Mouse (Mus musculus) E14TG2a.4 (cell line): ENCODE measurements at regions not wholly inside any gene's neighbourhood (a gene's known extent, or its start where the extent isn't known, plus 50 kb on each side); places are given as distances from the start of the nearest gene placed in this dataset.

Source experiments
- CTCF ChIP-seq: conservative IDR thresholded peaks from 2 replicates; pipeline ENCODE4 v1.5.1; 2014; ENCODE audit warnings: low read length
- NANOG ChIP-seq: IDR thresholded peaks from 2 replicates; pipeline ENCODE4 v1.6.1; 2014; ENCODE audit warnings: borderline replicate concordance, low read length, mixed read lengths
- POU5F1 ChIP-seq: IDR thresholded peaks from 2 replicates; pipeline ENCODE4 v1.6.1; 2014; ENCODE audit warnings: low read length, borderline replicate concordance

DNA sequence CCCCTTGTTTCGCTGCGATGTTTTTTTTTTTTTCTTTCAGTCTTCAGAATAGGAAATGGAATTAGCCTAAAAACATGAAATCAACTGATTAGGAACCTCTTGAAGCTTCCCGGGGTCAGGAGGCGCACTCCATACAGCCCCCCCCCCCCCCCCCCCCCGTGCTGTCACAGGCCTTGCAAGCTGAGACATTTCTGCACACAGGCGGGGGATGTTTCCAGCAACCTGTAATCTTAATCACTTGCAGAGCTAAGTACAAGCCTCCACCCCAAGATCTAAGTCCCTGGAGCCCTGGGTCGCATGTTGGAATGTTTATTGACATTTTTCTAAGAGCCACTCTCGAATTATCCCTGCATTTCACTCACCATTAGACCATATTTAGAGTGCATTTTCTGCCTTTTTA, 2381.4 kb upstream of the Gm7489 start:
- TF ChIP-seq CTCF, result no peak
- no peak for TF ChIP-seq NANOG
- no peak for TF ChIP-seq POU5F1
